Mouse (Mus musculus): ENCODE measurements around the gene Crk. TPM values are rescaled to one million over a fixed set of nuclear protein-coding genes. Genes with fewer than 3 reads are reported as not detected.

The Crk gene
- polyA plus RNA-seq (2015; fragmentation: Nextera tagmentation; extraction: Ambion mirVana) = 106 and 109 TPM in 2 replicates

DNA sequence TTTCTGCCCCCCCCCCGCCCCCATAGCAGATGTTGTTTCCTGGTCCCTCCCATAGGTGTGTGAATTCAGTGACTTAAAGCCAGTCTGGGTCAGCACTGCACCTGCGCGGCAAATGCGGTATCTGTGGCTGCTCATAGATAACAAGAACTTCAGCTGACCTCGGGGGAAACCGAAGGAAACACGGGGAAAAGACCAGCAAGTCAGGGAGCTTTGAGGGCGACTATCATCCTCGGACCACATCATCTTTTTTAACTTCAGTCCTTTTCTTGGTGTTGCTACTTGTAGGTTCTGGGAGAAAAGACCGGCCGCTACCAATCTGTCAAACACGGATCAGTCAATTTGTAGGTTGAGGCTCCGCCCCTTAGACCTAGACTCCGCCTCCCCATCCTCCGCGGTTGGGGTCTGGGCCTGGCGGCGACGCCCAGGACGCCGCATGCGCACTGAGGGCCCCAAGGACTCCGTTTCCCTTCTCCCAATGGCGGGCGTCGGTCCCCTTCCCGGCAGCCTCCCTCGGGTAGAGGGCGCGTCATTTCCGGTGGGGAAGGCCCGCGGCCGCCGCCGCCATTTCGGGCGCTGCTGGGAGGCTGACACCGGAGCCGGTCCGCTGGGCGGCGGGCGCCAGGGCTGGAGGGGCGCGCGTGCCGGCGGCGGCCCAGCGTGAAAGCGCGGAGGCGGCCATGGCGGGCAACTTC, at the start of gene Crk:
Gene Crk, plus strand, starts transcription at position 513 of the 692 bp plus-strand sequence.
- no peaks in the 10 kb centered on the region for H3K9me3 ChIP-seq (ENCODE audit: control insufficient read depth, low read length)
- no peaks in the 10 kb centered on the region for H3K27me3 ChIP-seq (replicated peaks; ENCODE audit: control insufficient read depth, insufficient read depth, low read length)
- H3K9ac ChIP-seq (ENCODE audit: low read depth, low read length) = peak within 1 kb of the TSS; percentile 95
- peaks cover 17% of the 10 kb centered on the region for H3K4me1 ChIP-seq (ENCODE audit: control insufficient read depth, insufficient read depth, low read depth, low read length)
- peak within 1 kb of the TSS; percentile 80 for H3K4me2 ChIP-seq (ENCODE audit: low read length)
- ATAC-seq = peak; percentile 98
- peak within 1 kb of the TSS; percentile 99 for H3K4me3 ChIP-seq (ENCODE audit: low read length)
- peak within 1 kb of the TSS; percentile 92 for H3K27ac ChIP-seq (ENCODE audit: low read depth, low read length)
- H3K36me3 ChIP-seq (ENCODE audit: control insufficient read depth, insufficient read depth, low read length) = no peaks in the 10 kb centered on the region
- under 1% methylated on average over 47 of the region's 55 CpGs for WGBS

GRCm38 (mm10) chr11:75630098-75630497, 49.0 kb upstream of the Crk start:
- Histone ChIP-seq H3K4me3 (ENCODE audit: low read length) (peak overlapping the region; percentile 75), H3K9ac (ENCODE audit: low read depth, low read length) (peak overlapping the region; percentile 75), H3K27me3 (replicated peaks; ENCODE audit: control insufficient read depth, insufficient read depth, low read length) (no peaks in the 10 kb centered on the region), H3K9me3 (ENCODE audit: control insufficient read depth, low read length) (no peaks in the 10 kb centered on the region), H3K4me2 (ENCODE audit: low read length) (peak overlapping the region; percentile 85), H3K36me3 (ENCODE audit: control insufficient read depth, insufficient read depth, low read length) (peaks cover 24% of the 10 kb centered on the region; the same call in 1 of the 2 replicates), H3K27ac (ENCODE audit: low read depth, low read length) (peak overlapping the region; percentile 82), H3K4me1 (ENCODE audit: control insufficient read depth, insufficient read depth, low read depth, low read length) (peaks cover 16% of the 10 kb centered on the region)
- WGBS = 14% methylated on average over 5 of the region's 5 CpGs
- ATAC-seq = no peak

GRCm38 (mm10) chr11:75630645-75631229, 48.3 kb upstream of the Crk start, which contains the start of gene Inpp5k:
Inpp5k (plus strand) TSS chr11:75630988.
- peak within 1 kb of the TSS; percentile 75 for H3K4me3 ChIP-seq (ENCODE audit: low read length)
- peaks cover 19% of the 10 kb centered on the region; the same call in 1 of the 2 replicates for H3K36me3 ChIP-seq (ENCODE audit: control insufficient read depth, insufficient read depth, low read length)
- H3K27ac ChIP-seq (ENCODE audit: low read depth, low read length) = peak within 1 kb of the TSS; percentile 82
- ATAC-seq = peak; percentile 100
- peak within 1 kb of the TSS; percentile 85 for H3K4me2 ChIP-seq (ENCODE audit: low read length)
- H3K9me3 ChIP-seq (ENCODE audit: control insufficient read depth, low read length) = no peaks in the 10 kb centered on the region
- H3K9ac ChIP-seq (ENCODE audit: low read depth, low read length) = peak within 1 kb of the TSS; percentile 75
- H3K4me1 ChIP-seq (ENCODE audit: control insufficient read depth, insufficient read depth, low read depth, low read length) = peaks cover 16% of the 10 kb centered on the region
- WGBS = under 1% methylated on average over 41 of the region's 53 CpGs
- no peaks in the 10 kb centered on the region for H3K27me3 ChIP-seq (replicated peaks; ENCODE audit: control insufficient read depth, insufficient read depth, low read length)

GRCm38 (mm10) chr11:75631561-75632225, 47.4 kb upstream of the Crk start:
- H3K4me2 ChIP-seq (ENCODE audit: low read length) = peak overlapping the region; percentile 85
- 5% methylated on average over 13 of the region's 13 CpGs for WGBS
- H3K9me3 ChIP-seq (ENCODE audit: control insufficient read depth, low read length) = no peaks in the 10 kb centered on the region
- no peaks in the 10 kb centered on the region for H3K27me3 ChIP-seq (replicated peaks; ENCODE audit: control insufficient read depth, insufficient read depth, low read length)
- H3K36me3 ChIP-seq (ENCODE audit: control insufficient read depth, insufficient read depth, low read length) = peaks cover 15% of the 10 kb centered on the region; the same call in 1 of the 2 replicates
- no peak overlapping the region for H3K27ac ChIP-seq (ENCODE audit: low read depth, low read length)
- ATAC-seq = no peak
- peaks cover 16% of the 10 kb centered on the region for H3K4me1 ChIP-seq (ENCODE audit: control insufficient read depth, insufficient read depth, low read depth, low read length)
- H3K4me3 ChIP-seq (ENCODE audit: low read length) = peak overlapping the region; percentile 75
- H3K9ac ChIP-seq (ENCODE audit: low read depth, low read length) = peak overlapping the region; percentile 75

DNA sequence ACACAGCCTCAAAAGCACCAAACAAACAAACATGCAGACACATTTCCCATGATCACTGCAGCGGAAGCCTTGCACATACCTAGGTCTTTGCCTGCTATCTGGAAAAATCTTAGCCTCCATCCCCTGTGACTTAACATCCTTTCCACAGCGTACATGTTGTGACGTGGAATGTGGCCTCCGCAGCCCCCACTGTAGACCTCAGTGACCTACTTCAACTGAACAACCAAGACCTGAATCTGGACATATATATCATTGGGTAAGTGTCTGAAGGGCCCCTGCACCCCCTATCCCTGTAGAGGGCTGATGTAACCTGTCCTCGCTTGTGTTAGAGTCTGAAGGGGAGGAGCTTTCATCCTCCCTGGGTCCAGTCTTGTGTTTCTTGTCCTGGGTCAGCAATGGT, 46.1 kb upstream of the Crk start:
- 88% methylated on average over 5 of the region's 5 CpGs for WGBS

DNA sequence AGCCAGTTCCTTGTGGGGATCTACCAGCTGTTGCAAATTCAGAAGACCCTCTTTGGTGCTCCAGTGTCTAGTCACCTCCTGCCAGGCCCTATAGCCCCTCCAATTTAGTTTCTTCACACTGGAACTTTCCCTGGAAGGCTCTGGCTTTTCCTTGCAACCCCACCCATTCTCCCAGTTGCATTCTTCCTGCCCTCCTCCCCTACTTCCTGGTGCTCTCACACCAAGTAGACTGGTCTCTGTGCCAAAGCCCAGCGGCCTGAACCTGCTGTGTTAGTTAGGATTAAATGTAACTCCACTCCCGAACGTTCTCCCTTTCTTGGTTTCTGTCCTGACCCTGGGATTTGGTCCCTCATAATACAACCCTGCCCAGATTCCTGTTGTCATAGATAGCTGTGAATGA, 44.3 kb upstream of the Crk start:
- Histone ChIP-seq H3K4me3 (ENCODE audit: low read length) (no peak overlapping the region), H3K9ac (ENCODE audit: low read depth, low read length) (no peak overlapping the region), H3K27ac (ENCODE audit: low read depth, low read length) (no peak overlapping the region), H3K36me3 (ENCODE audit: control insufficient read depth, insufficient read depth, low read length) (peaks cover 11% of the 10 kb centered on the region; the same call in 1 of the 2 replicates), H3K4me2 (ENCODE audit: low read length) (no peak overlapping the region), H3K4me1 (ENCODE audit: control insufficient read depth, insufficient read depth, low read depth, low read length) (peaks cover 16% of the 10 kb centered on the region), H3K9me3 (ENCODE audit: control insufficient read depth, low read length) (no peaks in the 10 kb centered on the region), H3K27me3 (replicated peaks; ENCODE audit: control insufficient read depth, insufficient read depth, low read length) (no peaks in the 10 kb centered on the region)
- no peak for ATAC-seq
- WGBS = 80% methylated on average over 3 of the region's 3 CpGs

More for the DNA sequence above, 46.1 kb upstream of the Crk start:
- no peak overlapping the region for H3K4me2 ChIP-seq (ENCODE audit: low read length)
- peaks cover 16% of the 10 kb centered on the region for H3K4me1 ChIP-seq (ENCODE audit: control insufficient read depth, insufficient read depth, low read depth, low read length)
- no peaks in the 10 kb centered on the region for H3K9me3 ChIP-seq (ENCODE audit: control insufficient read depth, low read length)
- no peaks in the 10 kb centered on the region for H3K27me3 ChIP-seq (replicated peaks; ENCODE audit: control insufficient read depth, insufficient read depth, low read length)
- no peak overlapping the region for H3K4me3 ChIP-seq (ENCODE audit: low read length)
- H3K9ac ChIP-seq (ENCODE audit: low read depth, low read length) = no peak overlapping the region
- no peak for ATAC-seq
- peaks cover 11% of the 10 kb centered on the region; the same call in 1 of the 2 replicates for H3K36me3 ChIP-seq (ENCODE audit: control insufficient read depth, insufficient read depth, low read length)
- H3K27ac ChIP-seq (ENCODE audit: low read depth, low read length) = no peak overlapping the region

- no peak overlapping the region for H3K4me3 ChIP-seq (ENCODE audit: low read length)
- 84% methylated on average over 11 of the region's 11 CpGs for WGBS
- no peak for ATAC-seq
- no peak overlapping the region for H3K9ac ChIP-seq (ENCODE audit: low read depth, low read length)
- no peak overlapping the region for H3K27ac ChIP-seq (ENCODE audit: low read depth, low read length)
- H3K27me3 ChIP-seq (replicated peaks; ENCODE audit: control insufficient read depth, insufficient read depth, low read length) = no peaks in the 10 kb centered on the region
- peaks cover 11% of the 10 kb centered on the region; the same call in 1 of the 2 replicates for H3K36me3 ChIP-seq (ENCODE audit: control insufficient read depth, insufficient read depth, low read length)
- H3K9me3 ChIP-seq (ENCODE audit: control insufficient read depth, low read length) = no peaks in the 10 kb centered on the region
- no peak overlapping the region for H3K4me2 ChIP-seq (ENCODE audit: low read length)
- peaks cover 12% of the 10 kb centered on the region for H3K4me1 ChIP-seq (ENCODE audit: control insufficient read depth, insufficient read depth, low read depth, low read length)
These were observed 43.7 kb upstream of the Crk start for GRCm38 (mm10) chr11:75635315-75635714.

DNA sequence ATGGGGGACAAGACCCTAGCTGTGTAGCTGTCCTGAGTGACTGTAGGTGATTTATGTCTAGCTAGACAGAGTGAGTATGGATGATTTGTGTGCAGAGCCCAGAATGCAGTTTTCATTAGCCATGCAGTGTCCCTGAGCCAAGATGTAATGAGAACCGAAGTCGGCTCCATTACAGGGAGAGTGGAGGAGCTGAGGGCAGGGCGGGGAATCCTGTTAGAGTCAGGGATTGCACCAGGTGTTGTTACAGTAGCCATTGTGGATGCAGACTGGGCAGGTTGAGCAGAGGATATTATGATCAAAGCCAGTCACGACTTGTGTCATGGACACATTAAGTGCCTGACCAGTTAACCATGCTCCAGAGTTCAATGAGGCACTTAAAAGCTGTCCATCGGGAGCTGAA, 35.7 kb upstream of the Crk start:
- H3K4me2 ChIP-seq (ENCODE audit: low read length) = no peak overlapping the region
- H3K27ac ChIP-seq (ENCODE audit: low read depth, low read length) = no peak overlapping the region
- no peak for ATAC-seq
- WGBS = 79% methylated on average over 5 of the region's 5 CpGs
- H3K9ac ChIP-seq (ENCODE audit: low read depth, low read length) = no peak overlapping the region
- H3K36me3 ChIP-seq (ENCODE audit: control insufficient read depth, insufficient read depth, low read length) = 0 out of 2 replicates have a peak, but pooled peaks cover 3% of the 10 kb centered on the region
- no peaks in the 10 kb centered on the region for H3K27me3 ChIP-seq (replicated peaks; ENCODE audit: control insufficient read depth, insufficient read depth, low read length)
- no peak overlapping the region for H3K4me3 ChIP-seq (ENCODE audit: low read length)
- H3K9me3 ChIP-seq (ENCODE audit: control insufficient read depth, low read length) = no peaks in the 10 kb centered on the region
- H3K4me1 ChIP-seq (ENCODE audit: control insufficient read depth, insufficient read depth, low read depth, low read length) = peaks cover 6% of the 10 kb centered on the region; the same call in 1 of the 2 replicates

DNA sequence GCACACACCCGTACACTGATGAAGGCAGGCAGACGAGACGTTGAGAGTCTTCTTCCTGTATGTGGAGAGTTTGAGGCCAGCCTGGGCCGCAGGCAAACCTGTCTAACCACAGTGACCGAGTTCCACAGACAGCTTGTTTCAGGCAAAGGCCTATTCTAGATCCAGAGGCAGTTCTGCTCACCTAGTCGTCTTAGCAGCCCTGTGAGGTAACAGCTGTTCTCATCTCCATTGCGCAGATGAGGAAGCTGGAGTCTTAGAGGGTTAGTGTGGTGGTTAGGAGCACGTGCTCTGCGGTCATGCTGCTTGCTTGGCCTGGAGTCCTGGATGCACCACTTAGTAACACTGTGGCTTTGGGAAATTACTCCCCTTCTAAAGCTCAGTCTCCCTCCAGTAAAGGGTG, 34.4 kb upstream of the Crk start:
- Histone ChIP-seq H3K4me1 (ENCODE audit: control insufficient read depth, insufficient read depth, low read depth, low read length) (peaks cover 6% of the 10 kb centered on the region; the same call in 1 of the 2 replicates), H3K36me3 (ENCODE audit: control insufficient read depth, insufficient read depth, low read length) (no peaks in the 10 kb centered on the region), H3K27me3 (replicated peaks; ENCODE audit: control insufficient read depth, insufficient read depth, low read length) (no peaks in the 10 kb centered on the region), H3K4me2 (ENCODE audit: low read length) (no peak overlapping the region), H3K27ac (ENCODE audit: low read depth, low read length) (no peak overlapping the region), H3K4me3 (ENCODE audit: low read length) (no peak overlapping the region), H3K9me3 (ENCODE audit: control insufficient read depth, low read length) (no peaks in the 10 kb centered on the region), H3K9ac (ENCODE audit: low read depth, low read length) (no peak overlapping the region)
- ATAC-seq = no peak
- WGBS = 88% methylated on average over 9 of the region's 9 CpGs
